Mouse (Mus musculus) lung, embryonic 14.5 days (tissue): ENCODE data around the gene Ticam1. TPM values are rescaled to one million over a fixed set of nuclear protein-coding genes. Genes with fewer than 3 reads are reported as not detected.
A peak's percentile ranks its signal among the peaks of the same experiment; 100 is the strongest.

Experiments used
- ATAC-seq: fragments of 200-750 bp; cut with Nextera tagmentation; 2 replicates; pipeline ENCODE4 v1.8.0; 2017; ENCODE audit warnings: mild to moderate bottlenecking, moderate TSS enrichment, moderate library complexity; ENCODE audit not compliant: insufficient read depth
- DNase-seq: peaks from one replicate; pipeline ENCODE4 v3.0.0-alpha.2; 2015
- H3K27ac ChIP-seq: fragments of 300-500 bp; sonication (generic); 2 replicates; pipeline ENCODE4 v1.5.1; 2014; ENCODE audit warnings: low read depth, mild to moderate bottlenecking, moderate library complexity
- H3K27me3 ChIP-seq: fragments of 300-500 bp; sonication (generic); 2 replicates; pipeline ENCODE4 v1.6.1; 2014; ENCODE audit warnings: low read length, control low read depth; ENCODE audit not compliant: insufficient read depth
- H3K36me3 ChIP-seq: fragments of 300-500 bp; sonication (generic); 2 replicates; pipeline ENCODE4 v1.6.1; 2014; ENCODE audit warnings: control low read depth; ENCODE audit not compliant: insufficient read depth
- H3K4me1 ChIP-seq: fragments of 300-500 bp; sonication (generic); 2 replicates; pipeline ENCODE4 v1.6.1; 2014; ENCODE audit warnings: antibody characterized with exemption, control low read depth; ENCODE audit not compliant: insufficient read depth
- H3K4me2 ChIP-seq: fragments of 300-500 bp; sonication (generic); 2 replicates; pipeline ENCODE4 v1.6.1; 2014; ENCODE audit warnings: mild to moderate bottlenecking
- H3K4me3 ChIP-seq: fragments of 300-500 bp; sonication (generic); 2 replicates; pipeline ENCODE4 v1.5.1; 2014; ENCODE audit warnings: low read depth, low read length
- H3K9ac ChIP-seq: fragments of 300-500 bp; sonication (generic); 2 replicates; pipeline ENCODE4 v1.6.1; 2014
- H3K9me3 ChIP-seq: fragments of 300-500 bp; sonication (generic); 2 replicates; pipeline ENCODE4 v1.6.1; 2016; ENCODE audit warnings: low read depth, low read length, control low read depth
- CTCF ChIP-seq: IDR thresholded peaks from 2 replicates; pipeline ENCODE4 v1.5.1; 2016; ENCODE audit warnings: antibody characterized with exemption, low read depth
- WGBS: fragments of 180-500 bp; shearing (Covaris S2); extraction: QIAGEN DNeasy Blood & Tissue Kit; methylation state at CpG from one replicate; pipeline ENCODE4 v1.1.7; 2014; 5-methylcytosine and 5-hydroxymethylcytosine counted together
- polyA plus RNA-seq: library from polyadenylated mRNA; unstranded; fragments of >200 nt; fragmentation: Nextera tagmentation; extraction: Ambion mirVana; gene quantifications from 2 replicates; pipeline ENCODE4 v1.2.1, GENCODE M21; 2014

Gene Ticam1
- polyA plus RNA-seq, 1 experiment from 2014 or later: 4.9 TPM

- Histone ChIP-seq H3K9ac (peak overlapping the region; percentile 59), H3K27ac (peak overlapping the region; percentile 98), H3K4me3 (peak overlapping the region; percentile 59), H3K4me1 (peaks cover 9% of the 10 kb centered on the region), H3K9me3 (no peaks in the 10 kb centered on the region), H3K27me3 (no peaks in the 10 kb centered on the region), H3K36me3 (peaks cover 14% of the 10 kb centered on the region; the same call in 1 of the 2 replicates), H3K4me2 (peak overlapping the region; percentile 63)
- WGBS: 4% methylated on average over 17 of the region's 17 CpGs
- ATAC-seq (peak; percentile 89), DNase-seq (peak; percentile 99)
- no peak for TF ChIP-seq CTCF
These were observed 14.0 kb upstream of the Ticam1 start for GRCm38 (mm10) chr17:56290388-56291170.

GRCm38 (mm10) chr17:56289371-56290331, 13.1 kb upstream of the Ticam1 start:
- peak overlapping the region; percentile 59 for H3K9ac ChIP-seq
- H3K4me2 ChIP-seq: peak overlapping the region; percentile 63
- H3K27ac ChIP-seq: peak overlapping the region; percentile 98
- 1% methylated on average over 23 of the region's 23 CpGs for WGBS
- H3K4me1 ChIP-seq: peaks cover 9% of the 10 kb centered on the region
- H3K27me3 ChIP-seq: no peaks in the 10 kb centered on the region
- peak; percentile 85 for DNase-seq
- peaks cover 22% of the 10 kb centered on the region; the same call in 1 of the 2 replicates for H3K36me3 ChIP-seq
- no peak for TF ChIP-seq CTCF
- ATAC-seq: peak; percentile 26
- H3K4me3 ChIP-seq: peak overlapping the region; percentile 59
- H3K9me3 ChIP-seq: no peaks in the 10 kb centered on the region

- Histone ChIP-seq H3K4me3 (peak overlapping the region; percentile 59), H3K9me3 (no peaks in the 10 kb centered on the region), H3K4me1 (peaks cover 9% of the 10 kb centered on the region), H3K36me3 (peaks cover 30% of the 10 kb centered on the region; the same call in 1 of the 2 replicates), H3K9ac (peak overlapping the region; percentile 59), H3K4me2 (peak overlapping the region; percentile 63), H3K27me3 (no peaks in the 10 kb centered on the region), H3K27ac (peak overlapping the region; percentile 98)
- TF ChIP-seq CTCF: no peak
- no peak for ATAC-seq
- WGBS: 18% methylated on average over 3 of the region's 3 CpGs
- no peak for DNase-seq
These were observed 12.3 kb upstream of the Ticam1 start for GRCm38 (mm10) chr17:56288866-56289265.

GRCm38 (mm10) chr17:56287830-56288229, 11.2 kb upstream of the Ticam1 start:
- TF ChIP-seq CTCF: no peak
- Histone ChIP-seq H3K4me3 (no peak overlapping the region), H3K27me3 (no peaks in the 10 kb centered on the region), H3K9me3 (no peaks in the 10 kb centered on the region), H3K9ac (peak overlapping the region; percentile 29; the same call in 1 of the 2 replicates), H3K4me2 (peak overlapping the region; percentile 63), H3K4me1 (peaks cover 9% of the 10 kb centered on the region), H3K27ac (peak overlapping the region; percentile 98), H3K36me3 (peaks cover 37% of the 10 kb centered on the region)
- DNase-seq (peak; percentile 76), ATAC-seq (no peak)
- 38% methylated on average over 3 of the region's 3 CpGs for WGBS

- Histone ChIP-seq H3K4me2 (no peak overlapping the region), H3K36me3 (peaks cover 52% of the 10 kb centered on the region), H3K4me1 (peaks cover 9% of the 10 kb centered on the region), H3K4me3 (no peak overlapping the region), H3K27me3 (no peaks in the 10 kb centered on the region), H3K9ac (no peak overlapping the region), H3K27ac (no peak overlapping the region), H3K9me3 (no peaks in the 10 kb centered on the region)
- ATAC-seq (no peak), DNase-seq (no peak)
- 90% methylated on average over 11 of the region's 11 CpGs for WGBS
- no peak for TF ChIP-seq CTCF
These were observed 9.4 kb upstream of the Ticam1 start for GRCm38 (mm10) chr17:56285995-56286394.

GRCm38 (mm10) chr17:56283316-56283715, 6.7 kb upstream of the Ticam1 start:
- WGBS: 92% methylated on average over 8 of the region's 8 CpGs
- Histone ChIP-seq H3K4me1 (peaks cover 9% of the 10 kb centered on the region; the same call in 1 of the 2 replicates), H3K9me3 (no peaks in the 10 kb centered on the region), H3K9ac (no peak overlapping the region), H3K27ac (no peak overlapping the region), H3K27me3 (no peaks in the 10 kb centered on the region), H3K4me3 (no peak overlapping the region), H3K36me3 (peaks cover 76% of the 10 kb centered on the region), H3K4me2 (no peak overlapping the region)
- no peak for ATAC-seq
- no peak for TF ChIP-seq CTCF
- DNase-seq: no peak
